Mouse (Mus musculus): ENCODE data around the gene Togaram1. TPM values are rescaled to one million over a fixed set of nuclear protein-coding genes. Genes with fewer than 3 reads are reported as not detected.
A peak's percentile ranks its signal among the peaks of the same experiment; 100 is the strongest.

Togaram1 gene
- total and polyA plus RNA-seq, 3 experiments, result 14.8 to 22.7 (median 15.9) TPM

- Histone ChIP-seq H3K27me3 (ENCODE audit: control insufficient read depth in 1 of 2, insufficient read depth in 2 of 2, low read length in 2 of 2) (no peaks in the 10 kb centered on the region), H3K9me3 (replicated peaks; ENCODE audit: insufficient read depth, low read length) (no peaks in the 10 kb centered on the region), H3K79me2 (ENCODE audit: control insufficient read depth, insufficient read depth, low read length, poor library complexity) (peaks cover 40% of the 10 kb centered on the region), H3K36me3 (ENCODE audit: control insufficient read depth in 1 of 2, insufficient read depth in 2 of 2, low read length in 2 of 2) (peaks cover 18 to 52% of the 10 kb centered on the region in 2 experiments), H3K9ac (ENCODE audit: control insufficient read depth, low read depth, low read length, poor library complexity, severe bottlenecking) (peak overlapping the region; percentile 2; the same call in 1 of the 2 replicates), H3K4me1 (ENCODE audit: control insufficient read depth in 1 of 2, insufficient read depth in 2 of 2, low read length in 2 of 2) (peaks cover 13 to 28% of the 10 kb centered on the region in 2 experiments; a peak in 3 of 4 replicates), H3K4me3 (ENCODE audit: control insufficient read depth in 1 of 2, insufficient read depth in 1 of 2, low read depth in 2 of 2, low read length in 2 of 2) (peak overlapping the region in 1 of 2 experiments; percentile 47; a peak in 2 of 4 replicates), H3K27ac (ENCODE audit: control insufficient read depth, low read depth, low read length) (no peak overlapping the region)
- no peak for TF ChIP-seq E2F4 (IDR thresholded peaks at IDR 0.05; ENCODE audit: borderline replicate concordance, low read depth, low read length)
- TF ChIP-seq MYC (IDR thresholded peaks at IDR 0.05; ENCODE audit: low read depth, low read length), result no peak
- TF ChIP-seq GATA1 (IDR thresholded peaks at IDR 0.05; ENCODE audit: low read depth, low read length), result no peak
- no peak for TF ChIP-seq NELFE (IDR thresholded peaks at IDR 0.05; ENCODE audit: low read depth, low read length)
- no peak for TF ChIP-seq ZC3H11A (IDR thresholded peaks at IDR 0.05; ENCODE audit: low read depth, low read length)
- no peak for TF ChIP-seq CHD1 (IDR thresholded peaks at IDR 0.05; ENCODE audit: low read depth, low read length)
- TF ChIP-seq POLR2AphosphoS2 (IDR thresholded peaks at IDR 0.05; ENCODE audit: low read length), result no peak
- TF ChIP-seq POLR2A (IDR thresholded peaks at IDR 0.05; ENCODE audit: control insufficient read depth in 1 of 2, insufficient read depth in 1 of 2, low read depth in 1 of 2, low read length in 2 of 2, poor library complexity in 1 of 2), result no peak
- no peak for TF ChIP-seq TAL1 (IDR thresholded peaks at IDR 0.05; ENCODE audit: low read length)
- no peak for TF ChIP-seq UBTF (IDR thresholded peaks at IDR 0.05; ENCODE audit: borderline replicate concordance, insufficient read depth, low read depth, low read length)
- no peak for TF ChIP-seq GABPA (IDR thresholded peaks at IDR 0.05; ENCODE audit: low read depth, low read length)
- TF ChIP-seq MEF2A (IDR thresholded peaks at IDR 0.05; ENCODE audit: extremely low read depth, insufficient replicate concordance, low read depth, low read length, poor library complexity, severe bottlenecking), result no peak
- no peak for TF ChIP-seq MAFK (IDR thresholded peaks at IDR 0.05; ENCODE audit: borderline replicate concordance, low read depth, low read length)
- TF ChIP-seq ZMIZ1 (IDR thresholded peaks at IDR 0.05; ENCODE audit: low read depth, low read length), result no peak
- 0 out of 2 replicates have a peak, but pooled peaks have one; percentile 22 for TF ChIP-seq RCOR1 (IDR thresholded peaks at IDR 0.05; ENCODE audit: low read depth, low read length)
- peak; percentile 31; the same call in 1 of the 2 replicates for TF ChIP-seq ETS1 (IDR thresholded peaks at IDR 0.05; ENCODE audit: low read depth, low read length)
- peak; percentile 16; the same call in 1 of the 2 replicates for TF ChIP-seq TCF12 (IDR thresholded peaks at IDR 0.05; ENCODE audit: low read depth, low read length)
- TF ChIP-seq JUND (IDR thresholded peaks at IDR 0.05; ENCODE audit: low read depth, low read length), result no peak
- TF ChIP-seq ELF1 (IDR thresholded peaks at IDR 0.05; ENCODE audit: low read depth, low read length), result no peak
- no peak for TF ChIP-seq NRF1 (IDR thresholded peaks at IDR 0.05; ENCODE audit: insufficient read depth, low read depth, low read length, poor library complexity, severe bottlenecking)
- TF ChIP-seq SIN3A (IDR thresholded peaks at IDR 0.05; ENCODE audit: low read length), result peak; percentile 29; the same call in 1 of the 2 replicates
- DNase-seq (ENCODE audit: low read depth, low spot score), result peak; percentile 56
Measured at GRCm38 (mm10) chr12:64975558-64975957, 10.0 kb downstream of the Togaram1 start.

All from MEL (cell line).